Mouse (Mus musculus): Measurements from ENCODE around the gene Prpf6. TPM values are rescaled to one million over a fixed set of nuclear protein-coding genes. Genes with fewer than 3 reads are reported as not detected.

Gene Prpf6
- polyA plus RNA-seq, 1 experiment from 2014 or later: 76.9 TPM

DNA sequence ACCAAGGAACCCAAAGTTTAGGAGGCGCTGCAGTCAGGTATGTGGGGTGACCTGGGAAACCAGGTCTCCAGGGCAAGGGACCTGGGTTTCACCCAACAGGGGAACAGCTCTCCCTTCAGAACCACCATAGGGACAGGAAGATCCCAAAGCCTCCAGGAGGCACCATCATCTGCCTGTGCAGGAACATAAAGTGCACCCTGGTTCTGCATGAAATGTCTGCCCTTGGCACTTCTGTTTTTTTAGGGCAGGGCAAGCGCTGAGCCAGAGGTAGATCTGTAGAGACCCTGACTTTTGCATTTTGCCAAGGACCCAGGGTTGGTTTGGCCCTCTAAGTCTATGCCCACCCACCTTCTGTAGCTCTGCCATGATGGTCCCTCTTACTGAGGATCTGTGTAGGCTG lies 9.3 kb upstream of the Prpf6 start:
- H3K9ac ChIP-seq: no peak overlapping the region
- H3K27me3 ChIP-seq: no peaks in the 10 kb centered on the region
- H3K27ac ChIP-seq: no peak overlapping the region
- WGBS: 71% methylated on average over 2 of the region's 2 CpGs
- peaks cover 44% of the 10 kb centered on the region for H3K36me3 ChIP-seq (replicated peaks)
- peak overlapping the region; percentile 94 for H3K4me2 ChIP-seq
- H3K4me3 ChIP-seq (replicated peaks): peak overlapping the region; percentile 75; the same call in 1 of the 2 replicates
- H3K9me3 ChIP-seq: no peaks in the 10 kb centered on the region
- H3K4me1 ChIP-seq: peaks cover 11% of the 10 kb centered on the region
- no peak for ATAC-seq (ENCODE audit: low FRiP score)

DNA sequence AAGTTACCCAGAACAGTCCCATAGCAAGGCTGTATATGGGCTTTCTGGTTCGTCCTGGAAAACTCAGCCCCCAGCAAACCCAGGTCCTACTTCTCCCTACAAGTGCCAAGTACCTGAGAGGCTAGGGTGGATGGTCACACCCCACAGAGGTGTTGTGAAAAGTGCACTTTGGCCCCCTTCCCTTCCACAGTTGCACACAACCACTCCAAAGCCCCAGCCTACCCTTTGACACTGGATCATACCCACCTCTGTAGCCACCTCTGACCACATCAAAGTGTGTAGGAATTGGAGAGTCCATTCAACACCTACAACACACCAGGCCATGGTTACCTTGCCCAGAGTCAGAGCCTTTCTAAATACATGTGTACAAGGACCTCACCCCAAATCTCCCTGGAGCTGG lies 8.7 kb upstream of the Prpf6 start:
- no peak for ATAC-seq (ENCODE audit: low FRiP score)
- H3K4me3 ChIP-seq (replicated peaks): no peak overlapping the region

DNA sequence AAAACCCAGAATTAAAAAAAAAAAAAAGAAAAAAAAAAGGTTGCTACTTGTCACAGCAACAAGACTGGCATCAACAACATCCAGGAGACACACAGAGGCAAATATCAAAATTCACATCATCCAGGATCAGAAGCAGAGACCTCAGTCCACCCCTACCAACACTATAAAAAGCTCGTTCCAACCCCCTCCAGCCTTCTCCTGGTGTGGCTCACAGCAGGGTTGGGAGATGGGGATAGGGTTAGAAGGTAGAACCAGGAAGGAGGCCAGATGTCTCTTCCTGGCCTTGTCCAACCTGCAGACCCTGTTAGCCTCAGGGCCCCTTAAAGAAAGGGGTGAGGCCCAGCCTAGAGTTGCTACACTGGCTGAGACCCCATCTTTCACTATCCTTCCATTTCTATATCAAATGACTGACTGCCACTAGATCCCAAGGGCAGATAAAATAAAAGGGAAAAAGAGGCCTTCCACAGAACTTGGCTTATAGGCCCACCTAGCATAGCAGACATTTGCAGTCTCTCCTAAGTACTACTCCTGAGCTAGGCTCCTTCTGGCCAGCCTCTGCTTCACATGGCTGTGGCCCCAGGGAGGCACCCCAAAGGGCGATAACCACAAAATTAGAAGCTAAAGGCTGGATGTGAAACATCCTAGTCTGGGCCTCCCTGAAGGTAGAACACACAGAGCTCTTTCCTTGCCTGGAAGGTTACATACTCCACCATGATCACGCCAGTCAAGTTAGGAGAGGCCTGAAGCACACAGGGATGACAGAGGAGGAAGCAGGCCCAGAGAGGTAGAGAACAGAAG lies 8.0 kb upstream of the Prpf6 start:
- Histone ChIP-seq H3K4me1 (peaks cover 11% of the 10 kb centered on the region), H3K27ac (no peak overlapping the region), H3K4me3 (replicated peaks) (no peak overlapping the region), H3K27me3 (no peaks in the 10 kb centered on the region), H3K9ac (no peak overlapping the region), H3K9me3 (no peaks in the 10 kb centered on the region), H3K36me3 (replicated peaks) (peaks cover 57% of the 10 kb centered on the region), H3K4me2 (no peak overlapping the region)
- WGBS: 86% methylated on average over 3 of the region's 3 CpGs
- ATAC-seq (ENCODE audit: low FRiP score): no peak

More for the DNA sequence above, 8.7 kb upstream of the Prpf6 start:
- H3K27ac ChIP-seq: no peak overlapping the region
- WGBS: 91% methylated on average over 1 of the region's 1 CpGs
- no peak overlapping the region for H3K4me2 ChIP-seq
- peaks cover 50% of the 10 kb centered on the region for H3K36me3 ChIP-seq (replicated peaks)
- peaks cover 11% of the 10 kb centered on the region for H3K4me1 ChIP-seq
- H3K9ac ChIP-seq: no peak overlapping the region
- H3K9me3 ChIP-seq: no peaks in the 10 kb centered on the region
- no peaks in the 10 kb centered on the region for H3K27me3 ChIP-seq

DNA sequence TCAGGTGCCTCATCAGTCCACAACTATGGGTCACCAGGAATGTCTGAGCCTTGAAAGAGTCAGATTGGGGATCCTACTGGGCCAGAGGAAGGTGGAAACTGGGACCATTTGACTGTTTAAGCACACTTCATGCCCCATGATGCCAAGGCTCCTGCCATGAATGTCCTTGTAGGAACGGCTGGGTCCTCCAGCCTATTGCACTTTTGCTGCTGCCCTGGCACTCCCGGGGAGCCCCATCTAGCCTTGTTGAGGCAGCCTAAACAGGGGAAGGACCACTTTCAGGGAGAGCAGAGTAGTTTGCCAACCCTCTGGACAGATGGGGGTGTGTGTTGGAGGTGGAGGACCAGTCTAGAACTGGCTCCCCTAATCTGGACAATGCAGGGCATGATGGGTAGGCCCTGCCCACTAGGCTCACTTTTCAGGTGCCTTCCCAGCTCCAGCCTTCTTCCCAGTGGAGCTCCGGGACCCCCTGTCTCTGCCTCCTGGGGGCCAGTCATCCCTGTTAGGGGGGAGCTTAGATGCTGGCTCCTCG lies 7.2 kb upstream of the Prpf6 start, which contains the start of gene Uckl1:
Uckl1 (minus strand) TSS at position 482 of the 532 bp plus-strand sequence.
- Histone ChIP-seq H3K9ac (no peak within 1 kb of the TSS), H3K36me3 (replicated peaks) (peaks cover 65% of the 10 kb centered on the region), H3K27me3 (no peaks in the 10 kb centered on the region), H3K4me3 (replicated peaks) (no peak within 1 kb of the TSS), H3K9me3 (no peaks in the 10 kb centered on the region), H3K4me2 (no peak within 1 kb of the TSS), H3K4me1 (peaks cover 11% of the 10 kb centered on the region), H3K27ac (no peak within 1 kb of the TSS)
- no peak for ATAC-seq (ENCODE audit: low FRiP score)
- 93% methylated on average over 4 of the region's 4 CpGs for WGBS

DNA sequence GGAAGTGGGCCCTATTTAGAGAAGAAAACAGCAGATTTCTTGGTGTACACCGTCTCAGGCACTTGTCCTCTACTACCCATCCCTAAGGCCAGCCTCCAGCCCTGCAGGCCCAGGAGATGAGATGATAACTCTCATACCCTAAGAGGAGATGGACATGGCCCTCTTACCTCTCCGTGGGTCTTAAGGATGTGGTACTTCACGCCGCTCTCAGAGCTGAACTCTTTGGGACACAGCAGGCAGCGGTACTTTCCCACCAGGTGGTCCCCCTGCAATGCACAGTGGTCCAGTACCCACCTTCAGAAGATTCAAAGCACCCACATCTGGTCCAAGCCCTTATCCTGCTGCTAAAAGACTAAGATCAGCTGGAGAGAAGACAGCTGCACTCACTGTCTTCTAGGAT lies 6.2 kb upstream of the Prpf6 start:
- 95% methylated on average over 5 of the region's 5 CpGs for WGBS
- Histone ChIP-seq H3K4me2 (no peak overlapping the region), H3K4me3 (replicated peaks) (no peak overlapping the region), H3K4me1 (peaks cover 5% of the 10 kb centered on the region), H3K27me3 (no peaks in the 10 kb centered on the region), H3K9ac (no peak overlapping the region), H3K27ac (no peak overlapping the region), H3K9me3 (no peaks in the 10 kb centered on the region), H3K36me3 (replicated peaks) (peaks cover 76% of the 10 kb centered on the region)
- no peak for ATAC-seq (ENCODE audit: low FRiP score)

DNA sequence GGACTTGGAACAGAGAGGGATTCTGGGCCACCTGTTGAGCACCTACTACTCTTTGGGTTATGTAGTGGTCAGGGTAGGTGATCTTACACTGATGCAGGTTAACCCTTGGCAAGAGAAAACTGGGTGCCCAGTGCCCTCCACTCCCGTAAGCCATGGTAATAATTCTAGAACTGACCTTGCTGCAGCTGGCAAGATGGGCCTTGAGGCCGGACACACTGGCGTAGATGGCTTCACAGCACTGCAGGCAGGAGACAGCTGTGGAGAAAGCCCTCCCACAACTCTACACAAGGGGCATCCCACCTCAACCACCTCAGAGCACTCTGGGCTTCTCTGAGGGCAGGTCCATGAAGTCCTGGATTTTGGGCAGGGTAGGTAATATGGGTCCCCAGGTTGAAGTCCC lies 5.5 kb upstream of the Prpf6 start:
- Histone ChIP-seq H3K4me3 (replicated peaks) (no peak overlapping the region), H3K27me3 (no peaks in the 10 kb centered on the region), H3K4me1 (peaks cover 4% of the 10 kb centered on the region), H3K9ac (no peak overlapping the region), H3K36me3 (replicated peaks) (peaks cover 79% of the 10 kb centered on the region), H3K9me3 (no peaks in the 10 kb centered on the region), H3K4me2 (no peak overlapping the region), H3K27ac (no peak overlapping the region)
- whole genome bisulfite sequencing: 97% methylated on average over 3 of the region's 3 CpGs
- no peak for ATAC-seq (ENCODE audit: low FRiP score)

DNA sequence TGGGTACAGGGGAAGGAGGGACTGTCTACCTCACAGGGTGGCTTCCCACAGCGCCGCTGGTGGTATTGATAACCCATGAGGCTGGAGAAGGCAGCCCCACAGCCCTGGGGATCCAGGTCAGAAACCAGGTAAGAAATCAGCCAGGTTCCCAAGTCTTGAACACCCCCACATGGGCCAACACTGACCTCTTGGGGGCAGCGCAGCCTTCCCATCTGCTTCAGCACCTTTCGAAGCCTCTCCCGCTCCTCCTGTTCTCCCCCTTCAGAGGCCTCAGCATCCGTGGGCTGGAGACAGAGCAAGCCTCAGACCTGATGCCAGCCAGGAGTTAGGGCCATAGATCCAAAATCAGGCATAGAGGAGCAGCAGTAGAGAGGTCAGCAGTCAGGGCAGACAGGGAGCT lies 3.9 kb upstream of the Prpf6 start:
- peaks cover 78% of the 10 kb centered on the region for H3K36me3 ChIP-seq (replicated peaks)
- H3K27ac ChIP-seq: no peak overlapping the region
- H3K4me3 ChIP-seq (replicated peaks): no peak overlapping the region
- 83% methylated on average over 6 of the region's 6 CpGs for WGBS
- H3K4me1 ChIP-seq: peaks cover 13% of the 10 kb centered on the region
- H3K9ac ChIP-seq: no peak overlapping the region
- no peaks in the 10 kb centered on the region for H3K9me3 ChIP-seq
- ATAC-seq (ENCODE audit: low FRiP score): no peak
- H3K27me3 ChIP-seq: no peaks in the 10 kb centered on the region
- H3K4me2 ChIP-seq: no peak overlapping the region

DNA sequence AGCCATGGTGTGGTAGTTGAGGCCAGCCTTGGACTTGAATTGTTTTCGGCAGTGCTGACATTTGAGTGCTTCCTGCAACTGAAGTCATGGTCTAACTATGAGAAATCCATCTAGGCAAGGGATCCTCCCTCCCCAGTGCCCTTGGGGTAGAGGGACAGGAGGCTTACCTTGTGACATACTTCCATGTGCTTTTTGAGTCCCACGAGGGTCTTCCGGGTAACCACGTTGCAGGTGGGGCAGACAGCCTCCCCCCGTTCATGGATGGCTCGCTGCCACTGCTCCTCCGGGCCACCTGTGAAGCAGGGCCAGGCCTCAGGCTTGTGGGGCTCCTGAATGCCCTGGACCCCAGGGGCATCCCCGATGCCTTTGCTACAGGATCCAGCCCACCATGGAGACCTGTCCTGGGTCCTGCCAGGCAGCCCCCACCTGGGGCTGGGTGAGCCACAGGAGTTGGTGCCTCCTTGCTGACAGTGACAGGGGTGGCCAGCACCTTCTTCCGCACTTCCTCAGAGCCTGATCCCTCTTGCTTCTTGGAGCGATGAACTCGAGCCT lies 3.4 kb upstream of the Prpf6 start:
- no peak for ATAC-seq (ENCODE audit: low FRiP score)
- 91% methylated on average over 11 of the region's 11 CpGs for WGBS
- peaks cover 74% of the 10 kb centered on the region for H3K36me3 ChIP-seq (replicated peaks)
- H3K9ac ChIP-seq: no peak overlapping the region
- H3K27ac ChIP-seq: no peak overlapping the region
- no peak overlapping the region for H3K4me2 ChIP-seq
- no peaks in the 10 kb centered on the region for H3K27me3 ChIP-seq
- no peaks in the 10 kb centered on the region for H3K9me3 ChIP-seq
- H3K4me3 ChIP-seq (replicated peaks): no peak overlapping the region
- peaks cover 18% of the 10 kb centered on the region for H3K4me1 ChIP-seq

DNA sequence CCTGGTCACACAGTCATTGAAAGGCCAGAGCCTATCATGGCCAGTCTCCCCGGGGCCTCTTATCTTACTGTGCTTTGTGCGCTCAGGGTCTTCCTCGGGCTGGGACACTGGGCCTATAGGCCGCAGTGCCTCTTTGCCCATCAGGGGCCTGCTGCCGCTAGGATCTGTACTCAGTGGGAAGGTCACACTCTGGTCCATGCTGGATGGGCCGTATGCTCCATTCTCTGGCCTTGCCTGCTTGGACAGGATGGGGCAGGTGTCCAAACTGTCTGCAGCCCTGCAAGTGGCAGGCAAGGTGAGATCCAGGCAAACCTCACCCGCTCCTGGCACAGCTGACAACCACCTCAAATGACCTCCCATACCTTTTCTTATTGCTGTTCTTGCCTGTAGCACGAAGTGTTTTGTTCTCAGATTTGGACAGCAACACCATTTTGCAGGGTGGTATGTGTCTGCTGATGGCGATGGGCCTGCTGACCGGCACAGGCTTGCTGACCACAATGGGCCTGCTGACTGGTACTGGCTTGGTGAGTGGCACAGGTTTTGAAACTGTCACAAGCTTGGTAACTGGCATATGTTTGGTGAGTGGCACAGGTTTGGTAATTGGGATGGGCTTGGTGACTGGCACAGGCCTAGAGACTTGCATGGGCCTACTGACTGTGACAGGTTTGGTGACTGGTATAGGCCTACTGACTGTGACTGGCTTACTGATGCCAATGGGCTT lies 2.5 kb upstream of the Prpf6 start:
- Histone ChIP-seq H3K27ac (no peak overlapping the region), H3K4me1 (peaks cover 19% of the 10 kb centered on the region), H3K9ac (no peak overlapping the region), H3K4me2 (no peak overlapping the region), H3K4me3 (replicated peaks) (no peak overlapping the region), H3K9me3 (no peaks in the 10 kb centered on the region), H3K36me3 (replicated peaks) (peaks cover 66% of the 10 kb centered on the region), H3K27me3 (no peaks in the 10 kb centered on the region)
- no peak for ATAC-seq (ENCODE audit: low FRiP score)
- 91% methylated on average over 10 of the region's 10 CpGs for WGBS

DNA sequence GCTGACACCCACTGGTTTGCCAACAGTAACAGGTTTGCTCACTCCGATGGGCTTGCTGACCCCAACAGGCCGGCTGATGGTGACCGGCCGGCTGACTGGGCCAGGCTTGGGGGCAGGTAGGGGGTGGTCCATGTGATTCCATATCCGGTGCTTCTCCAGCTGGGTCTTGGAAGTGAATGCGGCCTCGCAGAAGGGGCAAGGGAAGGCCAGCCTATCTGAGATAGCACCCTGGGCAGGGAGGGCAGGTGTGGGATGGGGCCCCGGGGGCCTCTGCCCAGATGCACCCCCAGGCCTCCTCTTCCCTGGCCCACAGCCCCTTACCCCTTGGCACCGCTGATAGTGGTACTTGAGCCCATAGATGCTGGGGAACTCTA lies 1.9 kb upstream of the Prpf6 start:
- H3K36me3 ChIP-seq (replicated peaks): peaks cover 61% of the 10 kb centered on the region
- peaks cover 19% of the 10 kb centered on the region for H3K4me1 ChIP-seq
- no peak overlapping the region for H3K4me3 ChIP-seq (replicated peaks)
- no peak overlapping the region for H3K27ac ChIP-seq
- H3K9me3 ChIP-seq: no peaks in the 10 kb centered on the region
- no peak overlapping the region for H3K4me2 ChIP-seq
- 95% methylated on average over 9 of the region's 9 CpGs for WGBS
- H3K9ac ChIP-seq: no peak overlapping the region
- no peaks in the 10 kb centered on the region for H3K27me3 ChIP-seq
- ATAC-seq (ENCODE audit: low FRiP score): no peak

DNA sequence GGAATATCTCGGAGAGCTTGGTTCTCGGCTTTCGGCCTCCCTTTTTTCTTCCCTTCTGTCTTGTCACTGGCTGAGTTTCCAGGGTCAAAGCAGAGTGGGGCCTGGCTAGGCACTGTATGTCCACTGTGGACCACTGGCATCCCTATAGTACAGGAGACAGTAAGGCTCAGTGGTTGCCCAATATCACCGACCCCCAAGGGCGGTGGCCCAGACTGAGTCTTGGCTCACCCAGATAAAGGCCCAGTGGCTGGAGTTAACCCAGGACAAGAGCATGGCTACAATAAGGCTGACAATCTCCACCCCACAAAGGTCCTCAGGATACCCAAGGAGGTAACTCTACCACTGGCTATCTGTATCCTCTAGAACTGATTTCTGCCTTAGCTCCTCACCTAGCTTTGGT lies 1.2 kb upstream of the Prpf6 start:
- ATAC-seq (ENCODE audit: low FRiP score): no peak
- H3K36me3 ChIP-seq (replicated peaks): peaks cover 55% of the 10 kb centered on the region
- no peak overlapping the region for H3K4me2 ChIP-seq
- H3K4me1 ChIP-seq: peaks cover 19% of the 10 kb centered on the region
- H3K9me3 ChIP-seq: no peaks in the 10 kb centered on the region
- H3K27me3 ChIP-seq: no peaks in the 10 kb centered on the region
- no peak overlapping the region for H3K4me3 ChIP-seq (replicated peaks)
- no peak overlapping the region for H3K9ac ChIP-seq
- H3K27ac ChIP-seq: no peak overlapping the region
- 98% methylated on average over 5 of the region's 5 CpGs for WGBS

DNA sequence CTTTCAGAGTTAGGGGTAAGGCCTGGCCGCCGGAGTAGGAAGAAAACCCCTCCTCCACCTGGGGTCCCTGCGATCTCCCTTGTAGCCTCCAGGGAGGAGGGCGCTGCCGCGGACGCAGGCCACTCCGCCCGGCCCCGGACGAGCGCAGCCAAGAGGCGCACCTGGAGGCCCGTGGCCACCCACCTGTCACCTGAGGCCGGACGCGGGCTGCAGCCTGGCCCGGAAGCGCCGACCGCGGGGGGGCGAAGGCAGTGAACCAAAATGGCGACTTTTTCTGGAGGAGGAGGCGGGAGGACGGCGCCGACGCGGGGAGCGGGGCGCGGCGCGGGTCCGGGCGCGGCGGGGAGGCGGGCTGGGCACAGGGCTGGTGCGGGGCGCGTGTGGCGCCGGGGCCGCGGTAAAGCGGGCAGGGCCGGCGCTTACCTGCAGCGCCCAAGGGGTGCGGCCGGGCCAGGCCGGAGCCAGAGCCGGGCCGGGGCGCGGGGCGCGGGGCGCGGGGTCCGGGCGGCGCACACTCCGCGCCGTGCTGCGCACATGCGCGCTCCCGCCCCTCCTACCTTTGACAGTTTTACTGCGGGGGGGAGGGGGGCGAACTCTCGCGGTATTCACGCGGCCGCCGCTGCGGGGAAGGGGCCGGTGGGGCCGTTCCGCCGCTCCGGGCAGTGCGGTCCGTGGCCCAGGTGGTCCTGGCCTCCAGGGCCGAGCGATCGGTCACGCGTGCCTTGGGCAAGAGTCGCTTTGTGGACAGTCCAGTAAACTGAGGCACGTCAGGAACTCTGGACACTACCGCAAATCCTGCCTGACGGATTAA lies 768 bp downstream of the Prpf6 start, which contains the start of gene Zfp512b:
Zfp512b (minus strand) TSS at position 573 of the 811 bp plus-strand sequence.
- peak within 1 kb of the TSS; percentile 81 for H3K27ac ChIP-seq
- peak within 1 kb of the TSS; percentile 96 for H3K9ac ChIP-seq
- H3K27me3 ChIP-seq: no peaks in the 10 kb centered on the region
- peaks cover 49% of the 10 kb centered on the region for H3K36me3 ChIP-seq (replicated peaks)
- WGBS: under 1% methylated on average over 79 of the region's 97 CpGs
- no peaks in the 10 kb centered on the region for H3K9me3 ChIP-seq
- H3K4me2 ChIP-seq: peak within 1 kb of the TSS; percentile 86
- ATAC-seq (ENCODE audit: low FRiP score): peak; percentile 87
- peaks cover 21% of the 10 kb centered on the region for H3K4me1 ChIP-seq
- peak within 1 kb of the TSS; percentile 88 for H3K4me3 ChIP-seq (replicated peaks)

Data from forebrain, embryonic 12.5 days (tissue).